Mouse (Mus musculus): ENCODE results near the gene Qrich1. TPM values are rescaled to one million over a fixed set of nuclear protein-coding genes. Genes with fewer than 3 reads are reported as not detected.
"Not testable (repeated sequence)": the region's sequence is repeated elsewhere in the genome, so short reads cannot be mapped to it uniquely, and the experiment has no call there.

The Qrich1 gene
- total RNA-seq, 2 experiments from 2014 or later: 53.3 to 58.9 TPM

DNA sequence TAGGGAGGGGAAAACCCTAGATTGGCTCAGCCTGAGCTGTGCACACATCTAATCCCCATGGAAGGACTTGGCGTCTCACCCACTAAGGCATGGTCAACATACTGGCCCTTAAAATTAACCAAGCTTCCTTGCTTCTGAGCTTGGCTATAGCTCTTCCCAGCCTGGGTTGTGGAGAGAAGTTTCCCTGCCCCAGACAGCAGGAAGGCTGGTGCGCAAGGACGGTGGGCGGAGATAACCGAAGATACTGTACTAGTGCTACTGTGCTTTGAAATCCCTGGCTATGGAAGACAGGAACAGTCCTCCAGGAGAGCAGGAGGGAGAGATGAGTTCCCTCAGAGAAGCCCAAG, 62.7 kb downstream of the Qrich1 start:
- intact Hi-C loops (cut with DNase I): no loop called here
- peak overlapping the region; percentile 75 for H3K4me3 ChIP-seq
- peak overlapping the region; percentile 97 for H3K27ac ChIP-seq
- no peak for TF ChIP-seq CTCF (IDR thresholded peaks at IDR 0.05)
- no peak for DNase-seq

DNA sequence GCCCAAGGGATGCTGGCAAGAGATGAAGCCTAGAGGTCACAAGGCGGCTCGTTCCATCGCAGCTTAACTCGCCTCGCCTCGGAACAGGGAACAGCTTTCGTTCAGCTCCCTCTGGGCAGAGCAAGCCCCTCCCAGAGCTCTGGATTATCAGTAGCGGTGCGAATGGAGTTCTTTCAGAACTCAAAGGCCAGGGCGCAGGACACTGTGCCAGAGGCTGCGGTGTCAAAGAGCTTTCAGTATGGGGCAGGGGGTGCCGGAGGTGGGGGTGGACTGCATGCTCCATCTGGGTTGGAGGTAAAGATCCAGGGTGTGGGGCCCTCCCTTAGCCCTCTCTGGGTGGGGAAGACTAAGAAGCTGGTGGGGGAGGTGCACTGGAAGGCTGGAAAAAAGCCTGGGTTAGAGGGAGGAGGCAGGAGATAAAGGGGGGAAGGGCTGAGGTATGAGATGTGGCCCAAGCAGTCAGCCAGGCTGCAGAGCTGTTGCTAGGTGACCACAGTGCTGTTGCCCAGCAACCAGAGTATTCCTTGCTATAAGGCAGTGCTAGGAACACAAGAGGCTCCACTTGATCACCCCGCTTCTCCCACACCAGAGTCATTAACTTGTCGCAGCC, 71.1 kb downstream of the Qrich1 start:
- H3K27ac ChIP-seq: peak overlapping the region; percentile 13
- peak; percentile 69 for DNase-seq
- intact Hi-C loops (cut with DNase I): no loop called here
- peak overlapping the region; percentile 38 for H3K4me3 ChIP-seq
- TF ChIP-seq CTCF (IDR thresholded peaks at IDR 0.05): no peak

DNA sequence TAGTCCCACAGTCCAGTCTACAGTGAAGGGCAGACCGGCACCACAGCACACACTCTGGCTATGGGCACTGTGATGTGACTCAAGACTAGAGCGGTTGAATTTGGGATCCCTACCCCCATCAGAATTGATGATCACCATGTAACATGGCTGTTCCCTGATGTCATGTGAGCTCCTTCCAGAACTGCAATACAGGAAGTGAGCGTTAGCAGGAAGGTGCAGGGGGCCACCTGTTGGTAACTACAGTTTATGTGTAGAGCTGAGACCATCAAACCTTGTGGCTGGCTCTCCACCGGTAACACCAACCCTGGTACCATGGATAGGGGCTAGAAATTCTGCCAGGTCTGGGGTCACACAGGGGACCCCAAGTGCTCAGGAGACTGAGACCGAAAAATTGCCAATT, 72.6 kb downstream of the Qrich1 start:
- no peak overlapping the region for H3K27ac ChIP-seq
- H3K4me3 ChIP-seq: no peak overlapping the region
- no peak for TF ChIP-seq CTCF (IDR thresholded peaks at IDR 0.05)
- no peak for DNase-seq
- intact Hi-C loops (cut with DNase I): no loop called here

DNA sequence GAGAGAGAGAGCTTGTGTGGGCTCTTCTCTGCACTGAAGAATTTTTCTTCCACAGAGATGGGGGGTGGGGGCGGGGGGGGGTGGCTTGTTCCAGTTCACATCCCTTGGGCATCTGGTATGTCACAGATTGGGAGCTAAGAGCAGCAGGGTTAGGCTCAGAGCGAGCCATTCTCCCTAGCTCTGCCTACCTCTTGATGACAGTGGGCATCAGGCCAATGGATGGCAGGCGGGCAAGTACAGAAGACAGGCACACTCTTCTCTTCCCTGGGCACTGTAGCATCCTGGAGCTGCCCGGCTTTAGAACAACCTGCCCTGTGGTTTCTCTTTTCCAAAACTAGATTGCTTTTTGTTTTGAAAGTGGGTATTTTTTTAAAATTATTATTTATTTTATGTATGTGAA, 74.9 kb downstream of the Qrich1 start:
- no peak overlapping the region for H3K27ac ChIP-seq
- no peak for DNase-seq
- TF ChIP-seq CTCF (IDR thresholded peaks at IDR 0.05): no peak
- intact Hi-C loops (cut with DNase I): no loop called here
- H3K4me3 ChIP-seq: no peak overlapping the region

DNA sequence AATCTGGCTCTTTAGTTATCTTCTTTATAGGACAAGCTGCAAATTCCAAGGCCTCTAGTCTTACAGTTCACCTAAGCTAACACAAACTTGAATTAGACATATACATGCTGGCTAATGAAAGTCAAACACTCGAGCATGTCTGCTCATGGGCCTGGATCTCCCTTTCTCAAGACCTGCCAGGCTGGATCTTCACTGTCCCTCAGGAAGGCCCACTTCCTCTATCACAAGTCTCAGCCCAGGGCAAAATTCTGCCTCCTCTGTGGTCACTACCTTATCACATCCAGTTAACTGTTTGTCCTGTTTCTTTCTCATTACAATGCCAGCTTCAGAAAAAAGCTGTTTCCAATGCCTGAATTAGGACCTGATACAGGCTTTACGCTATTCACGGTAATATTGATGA, 77.7 kb downstream of the Qrich1 start:
- intact Hi-C loops (cut with DNase I): no loop called here
- no peak for TF ChIP-seq CTCF (IDR thresholded peaks at IDR 0.05)
- H3K27ac ChIP-seq: no peak overlapping the region
- DNase-seq: no peak
- H3K4me3 ChIP-seq: no peak overlapping the region

DNA sequence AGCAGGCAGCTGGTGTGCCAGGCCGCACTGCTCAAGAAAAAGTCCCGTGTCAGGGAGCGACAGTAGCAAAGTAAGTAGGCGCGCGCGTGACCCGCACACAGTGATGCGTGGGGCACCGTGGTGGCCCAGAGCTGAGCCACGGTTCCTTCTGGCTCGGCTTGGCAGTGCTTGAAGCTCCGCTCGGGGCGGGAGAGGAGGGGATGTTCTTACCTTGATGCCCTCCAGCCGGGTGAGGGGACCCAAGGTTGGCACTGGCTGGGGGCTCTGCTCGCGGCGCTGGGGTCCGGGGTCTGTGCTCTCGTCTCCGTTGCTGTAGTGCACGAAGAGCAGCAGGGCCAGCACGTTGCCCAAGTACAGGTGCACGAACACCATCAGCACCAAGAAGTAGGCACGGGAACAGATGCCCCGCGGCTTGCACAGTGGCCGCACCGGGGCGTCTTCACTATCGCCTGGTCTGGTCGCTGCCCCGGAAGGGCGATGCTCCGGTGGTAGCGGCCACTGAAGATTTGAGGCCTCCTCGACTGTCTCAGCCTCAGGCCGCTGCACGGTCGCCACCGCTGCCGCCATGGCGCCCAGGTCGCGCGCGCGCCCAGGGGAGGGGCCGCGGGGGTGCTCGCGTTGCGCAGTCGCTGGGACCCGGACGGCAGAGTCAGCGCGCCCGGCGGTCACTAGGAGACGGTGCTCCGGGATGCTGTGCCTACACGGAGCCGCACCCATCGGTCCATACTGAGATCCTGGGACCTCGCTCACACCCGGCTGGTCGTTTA, 80.6 kb downstream of the Qrich1 start, which contains the start of gene P4htm:
P4htm (minus strand) TSS at position 670 of the 767 bp plus-strand sequence.
- peak within 1 kb of the TSS; percentile 82 for H3K27ac ChIP-seq
- peak; percentile 86 for DNase-seq
- peak within 1 kb of the TSS; percentile 88 for H3K4me3 ChIP-seq
- peak; percentile 18; the same call in 1 of the 2 replicates for TF ChIP-seq CTCF (IDR thresholded peaks at IDR 0.05)
- intact Hi-C loops (cut with DNase I): no loop called here

DNA sequence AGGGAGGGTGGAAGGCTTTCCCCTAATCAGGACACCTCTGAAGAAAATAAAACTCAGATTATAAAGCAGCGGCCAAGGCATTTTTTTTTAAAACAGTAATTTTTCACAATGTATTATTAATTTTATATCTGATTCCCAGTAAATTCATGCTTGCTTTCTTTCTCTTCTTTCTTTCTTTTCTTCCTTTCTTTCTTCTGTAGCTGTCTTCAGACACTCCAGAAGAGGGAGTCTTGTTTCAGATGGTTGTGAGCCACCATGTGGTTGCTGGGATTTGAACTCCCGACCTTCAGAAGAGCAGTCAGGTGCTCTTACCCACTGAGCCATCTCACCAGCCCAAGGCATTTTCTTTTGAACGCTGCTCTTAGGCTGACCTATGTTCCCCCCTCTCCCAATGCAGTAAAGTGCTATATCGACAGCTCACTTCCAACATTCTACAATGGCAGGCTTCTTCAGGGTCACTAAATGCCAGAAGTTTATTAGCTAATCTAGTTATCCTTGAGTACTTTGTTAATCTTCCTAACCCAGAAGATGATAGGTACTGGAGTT, 82.5 kb downstream of the Qrich1 start:
- DNase-seq: no peak
- TF ChIP-seq CTCF (IDR thresholded peaks at IDR 0.05): no peak
- Histone ChIP-seq H3K4me3 (no peak overlapping the region), H3K27ac (no peak overlapping the region)
- intact Hi-C loops (cut with DNase I): no loop called here

DNA sequence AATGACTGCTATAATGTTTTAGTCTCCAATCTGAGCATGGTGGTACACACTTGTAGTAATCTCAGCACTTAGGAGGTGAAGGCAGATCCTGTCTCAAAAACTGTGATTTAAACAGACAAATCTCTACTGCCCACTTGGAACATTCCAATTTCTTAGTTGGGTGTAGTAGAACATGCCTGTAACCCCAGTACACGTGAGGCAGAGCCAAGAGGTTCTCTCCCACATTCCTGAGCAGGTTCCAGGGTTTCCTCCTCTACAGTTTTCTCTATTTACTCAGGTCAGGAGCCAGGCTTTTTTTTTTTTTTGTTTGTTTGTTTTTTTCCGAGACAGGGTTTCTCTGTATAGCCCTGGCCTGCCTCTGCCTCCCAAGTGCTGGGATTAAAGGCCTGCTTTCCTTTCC, 83.4 kb downstream of the Qrich1 start:
- no peak for DNase-seq
- TF ChIP-seq CTCF (IDR thresholded peaks at IDR 0.05): no peak
- Histone ChIP-seq H3K27ac (no peak overlapping the region), H3K4me3 (no peak overlapping the region)
- intact Hi-C loops (cut with DNase I): no loop called here

DNA sequence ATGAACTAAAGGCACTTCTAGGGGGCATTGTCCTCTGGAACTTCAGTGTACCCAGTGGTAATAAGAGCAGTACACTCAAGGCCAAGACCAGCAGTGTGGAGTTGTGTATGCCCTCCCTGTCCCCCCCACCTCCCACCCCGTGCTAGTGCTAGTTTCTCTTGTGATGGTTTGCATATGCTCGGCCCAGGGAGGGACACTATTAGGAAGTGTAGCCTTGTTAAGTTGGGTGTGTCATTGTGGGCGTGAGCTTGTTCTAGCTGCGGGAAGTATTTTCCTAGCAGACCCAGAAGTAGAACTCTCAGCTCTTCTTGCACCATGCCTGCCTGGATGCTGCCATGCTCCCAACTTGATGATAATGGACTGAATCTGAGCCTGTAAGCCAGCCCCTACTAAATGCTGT, 85.4 kb downstream of the Qrich1 start:
- H3K4me3 ChIP-seq: no peak overlapping the region
- no peak overlapping the region for H3K27ac ChIP-seq
- intact Hi-C loops (cut with DNase I): no loop called here
- DNase-seq: no peak
- no peak for TF ChIP-seq CTCF (IDR thresholded peaks at IDR 0.05)

DNA sequence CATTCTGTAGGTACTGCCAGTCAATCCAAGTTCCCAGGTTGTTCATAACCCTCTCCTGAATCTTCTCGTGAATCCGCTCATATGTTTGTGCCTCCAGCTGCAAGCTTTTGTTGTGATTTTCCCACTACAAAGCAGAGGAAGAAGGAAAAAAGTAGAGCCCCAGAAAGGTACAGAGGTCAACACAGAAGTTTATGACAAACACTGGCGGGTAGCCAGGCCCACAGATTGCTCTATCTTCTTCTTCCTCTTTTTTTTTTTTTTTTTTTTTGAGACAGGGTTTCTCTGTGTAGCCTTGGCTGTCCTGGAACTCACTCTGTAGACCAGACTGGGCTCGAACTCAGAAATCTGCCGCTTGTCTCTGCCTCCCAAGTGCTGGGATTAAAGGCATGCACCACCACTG, 91.3 kb downstream of the Qrich1 start:
- H3K27ac ChIP-seq; DNase-seq; H3K4me3 ChIP-seq; intact Hi-C loops (cut with DNase I): not testable (repeated sequence)

DNA sequence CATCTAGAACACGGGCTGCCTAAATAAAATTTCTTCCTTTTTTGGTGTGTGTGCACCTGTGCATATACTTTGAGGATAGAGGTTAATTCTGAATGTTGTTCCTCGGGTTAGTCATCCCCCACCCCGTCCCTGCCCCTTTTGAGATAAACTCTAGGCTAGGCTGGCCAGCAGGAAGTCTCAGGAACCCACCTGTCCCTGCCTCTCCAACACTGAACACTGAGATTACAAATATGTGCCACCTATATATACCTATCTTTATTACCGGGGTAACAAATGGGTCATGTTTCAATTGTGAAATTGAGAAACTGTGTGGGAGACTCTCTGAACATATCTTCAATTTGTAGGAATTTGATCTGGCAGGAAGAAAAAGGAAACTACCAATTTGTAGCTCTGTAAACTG, 92.3 kb downstream of the Qrich1 start:
- DNase-seq: no peak
- intact Hi-C loops (cut with DNase I): no loop called here
- Histone ChIP-seq H3K4me3 (no peak overlapping the region), H3K27ac (no peak overlapping the region)
- TF ChIP-seq CTCF (IDR thresholded peaks at IDR 0.05): no peak

Small RNAs within 50 kb of the gene (microRNA-seq; reads per million reads assigned to microRNA genes)
- gene Gm24083 (not detected), gene Mir191 (not detected), gene Mir425 (1,160 reads per million, percentile 78 among the genes with 10 or more reads in this experiment)

Other genes with a start within 250 kb of the Qrich1 start
- gene Nicn1, start 226.4 kb upstream of the Qrich1 start, total RNA-seq (2021): 10 to 100 TPM in 1 of 2 experiments, 1 to 10 TPM in 1; 9.3 to 11.9 TPM
- gene Amt, start 220.0 kb upstream of the Qrich1 start, total RNA-seq (2021): 1 to 10 TPM; 1.0 to 1.4 TPM
- 100 to 1,000 TPM in 1 of 2 experiments, 10 to 100 TPM in 1; 95.0 to 122 TPM for gene Rhoa, start 210.7 kb upstream of the Qrich1 start, total RNA-seq (2021)
- 10 to 100 TPM; 27.0 to 35.1 TPM for gene Tcta, start 210.6 kb upstream of the Qrich1 start, total RNA-seq (2021)
- gene Gpx1, start 177.9 kb upstream of the Qrich1 start, total RNA-seq (2021): 10 to 100 TPM; 54.9 to 69.4 TPM
- 10 to 100 TPM; 68.7 to 74.6 TPM for gene Usp4, start 169.0 kb upstream of the Qrich1 start, total RNA-seq (2021)
- 1 to 10 TPM in 1 of 2 experiments, under 1 TPM in 1; 0.92 to 1.5 TPM for gene 1700102P08Rik, start 124.0 kb upstream of the Qrich1 start, total RNA-seq (2021)
- gene Ccdc36, start 88.3 kb upstream of the Qrich1 start, total RNA-seq (2021): not detected
- not detected for gene BC048562, start 80.3 kb upstream of the Qrich1 start, total RNA-seq (2021)
- 10 to 100 TPM; 15.0 to 17.7 TPM for gene Ccdc71, start 56.3 kb upstream of the Qrich1 start, total RNA-seq (2021)
- gene Klhdc8b, start 55.2 kb upstream of the Qrich1 start, total RNA-seq (2021): 1 to 10 TPM; 1.7 to 2.5 TPM
- 100 to 1,000 TPM; 104 to 171 TPM for gene Lamb2, start 37.1 kb upstream of the Qrich1 start, total RNA-seq (2021)
- 100 to 1,000 TPM; 124 TPM for gene Usp19, start 26.2 kb upstream of the Qrich1 start, total RNA-seq (2021)
- 10 to 100 TPM; 75.4 to 80.6 TPM for gene Qars, start 9.1 kb upstream of the Qrich1 start, total RNA-seq (2021)
- gene Impdh2, start 43.5 kb downstream of the Qrich1 start, total RNA-seq (2021): 10 to 100 TPM; 59.7 to 67.4 TPM
- 10 to 100 TPM; 20.6 to 39.2 TPM for gene Ndufaf3, start 50.6 kb downstream of the Qrich1 start, total RNA-seq (2021)
- gene Dalrd3, start 53.1 kb downstream of the Qrich1 start, total RNA-seq (2021): 10 to 100 TPM in 1 of 2 experiments, 1 to 10 TPM in 1; 8.0 to 11.3 TPM
- gene Wdr6, start 61.9 kb downstream of the Qrich1 start, total RNA-seq (2021): 1 to 10 TPM; 6.7 to 7.3 TPM
- 1 to 10 TPM; 3.7 to 3.9 TPM for gene P4htm, start 80.9 kb downstream of the Qrich1 start, total RNA-seq (2021)
- gene Arih2, start 132.6 kb downstream of the Qrich1 start, total RNA-seq (2021): 10 to 100 TPM; 61.9 to 83.9 TPM
- 10 to 100 TPM; 55.2 to 96.6 TPM for gene Slc25a20, start 145.3 kb downstream of the Qrich1 start, total RNA-seq (2021)
- gene Prkar2a, start 172.5 kb downstream of the Qrich1 start, total RNA-seq (2021): 100 to 1,000 TPM; 164 to 181 TPM